Mouse (Mus musculus) CD4-positive naive resting alpha-beta T cell, adult 76 days (primary cell): Measurements from ENCODE around the gene Zfp275. TPM values are rescaled to one million over a fixed set of nuclear protein-coding genes. Genes with fewer than 3 reads are reported as not detected.

Experiments
- total RNA-seq: library from RNA; stranded (reverse); gene quantifications from one replicate; pipeline ENCODE4 v1.2.4, GENCODE M21; 2023

Zfp275 gene
- total RNA-seq, result 30.3 TPM

GRCm38 (mm10) chrX:73342483-73342895 is at the start of gene Zfp275:
Zfp275 (plus strand) TSS chrX:73342621.

GRCm38 (mm10) chrX:73292876-73293275 is 49.5 kb upstream of the Zfp275 start, which contains the start of the genes Xlr5a and Xlr5c:
Xlr5a (minus strand) TSS chrX:73292976.
Xlr5c (minus strand) TSS chrX:73292976.

DNA sequence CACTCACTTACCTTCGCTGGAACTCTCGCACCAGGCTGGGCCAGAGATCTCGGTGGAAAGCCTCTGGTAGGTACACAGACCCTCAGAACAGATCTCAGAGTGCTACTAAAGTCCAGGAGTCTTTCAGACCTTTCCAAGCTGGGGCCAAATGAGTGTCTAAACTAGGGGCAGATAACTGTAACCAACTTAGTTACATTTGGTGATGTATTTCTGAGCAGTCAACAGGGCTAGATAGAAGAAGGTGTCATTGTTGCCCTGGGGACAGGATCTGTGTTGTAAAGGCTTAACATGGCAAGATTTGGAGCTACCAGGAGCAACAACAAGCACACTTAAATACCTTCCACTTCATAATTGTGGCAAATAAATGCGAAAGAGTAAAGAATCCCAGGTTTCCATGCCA is 5.7 kb upstream of the Zfp275 start, which contains the start of gene Gm45015:
Gene Gm45015, minus strand, starts transcription at position 101 of the 400 bp plus-strand sequence.

GRCm38 (mm10) chrX:73398636-73399035 is 56.2 kb downstream of the Zfp275 start, which contains the start of gene Gm18336:
Gm18336 (minus strand) TSS chrX:73398736.

Other genes with a start within 250 kb of the Zfp275 start
- gene Xlr3a, start 245.5 kb upstream of the Zfp275 start, total RNA-seq, result 2.1 TPM
- 1.7 TPM for gene Gm14685, start 225.6 kb upstream of the Zfp275 start, total RNA-seq
- gene Xlr5b, start 193.8 kb upstream of the Zfp275 start, total RNA-seq, result not detected
- not detected for gene DXBay18, start 193.2 kb upstream of the Zfp275 start, total RNA-seq
- gene Spin2d, start 165.6 kb upstream of the Zfp275 start, total RNA-seq, result not detected
- 17.1 TPM for gene Xlr3b, start 150.4 kb upstream of the Zfp275 start, total RNA-seq
- gene Xlr4b, start 128.3 kb upstream of the Zfp275 start, total RNA-seq, result 91.2 TPM
- 12.1 TPM for gene F8a, start 114.3 kb upstream of the Zfp275 start, total RNA-seq
- gene Xlr4c, start 99.5 kb upstream of the Zfp275 start, total RNA-seq, result 47.5 TPM
- gene Xlr3c, start 77.2 kb upstream of the Zfp275 start, total RNA-seq, result not detected
- not detected for gene Xlr5a, start 49.6 kb upstream of the Zfp275 start, total RNA-seq
- gene Xlr5c, start 49.6 kb upstream of the Zfp275 start, total RNA-seq, result not detected
- not detected for gene Gm45015, start 5.8 kb upstream of the Zfp275 start, total RNA-seq
- not detected for gene Gm18336, start 56.1 kb downstream of the Zfp275 start, total RNA-seq
- gene Zfp92, start 68.5 kb downstream of the Zfp275 start, total RNA-seq, result not detected
- gene Trex2, start 92.7 kb downstream of the Zfp275 start, total RNA-seq, result 0.59 TPM
- 15.4 TPM for gene Haus7, start 116.4 kb downstream of the Zfp275 start, total RNA-seq
- 1.1 TPM for gene Bgn, start 141.0 kb downstream of the Zfp275 start, total RNA-seq
- not detected for gene Atp2b3, start 160.5 kb downstream of the Zfp275 start, total RNA-seq